Mouse (Mus musculus): Measurements from ENCODE around the gene Mctp2.
A peak's percentile ranks its signal among the peaks of the same experiment; 100 is the strongest.
"Not testable (repeated sequence)": the region's sequence is repeated elsewhere in the genome, so short reads cannot be mapped to it uniquely, and the experiment has no call there.

The Mctp2 gene

DNA sequence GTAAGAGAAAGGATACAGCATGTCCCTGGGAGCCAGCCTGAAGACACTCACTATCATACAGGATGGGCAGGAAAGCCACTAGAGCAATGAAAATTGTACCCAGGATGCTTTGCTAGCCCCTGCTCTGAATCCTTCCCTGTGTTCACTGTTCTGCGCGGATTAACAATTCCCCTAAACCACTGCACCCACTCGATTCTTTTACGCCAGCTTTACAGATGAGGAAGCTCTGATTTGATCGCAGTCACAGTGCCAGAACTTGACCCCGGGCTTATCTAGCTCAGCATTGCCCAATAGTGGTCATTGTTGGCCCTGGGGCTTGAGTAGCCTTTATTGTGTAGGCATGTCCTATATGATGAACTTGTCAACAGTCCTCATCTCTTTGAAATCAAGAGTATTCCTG, 34.9 kb downstream of the Mctp2 start:
- DNase-seq (ENCODE audit: low spot score in 2 of 2), result no peak

DNA sequence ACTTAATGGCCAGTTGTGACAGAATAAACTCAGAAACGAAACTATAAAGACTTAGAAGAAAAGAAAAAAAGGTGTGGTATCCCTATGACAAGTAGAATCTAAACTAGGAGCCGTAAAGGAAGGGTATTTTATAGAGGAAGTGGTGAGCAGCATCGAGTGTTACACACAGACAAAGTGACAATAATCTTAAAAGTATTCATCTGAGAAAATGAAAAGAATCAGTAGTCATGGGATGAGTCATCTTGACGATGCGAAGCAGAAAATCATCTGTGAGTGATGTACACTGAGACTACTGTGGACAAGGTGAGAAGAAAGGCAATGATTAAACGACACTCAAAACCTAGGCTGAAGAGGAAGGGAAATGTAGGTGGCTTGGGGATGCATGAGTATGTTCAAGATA, 36.4 kb downstream of the Mctp2 start:
- DNase-seq (ENCODE audit: low spot score in 2 of 2), result no peak

DNA sequence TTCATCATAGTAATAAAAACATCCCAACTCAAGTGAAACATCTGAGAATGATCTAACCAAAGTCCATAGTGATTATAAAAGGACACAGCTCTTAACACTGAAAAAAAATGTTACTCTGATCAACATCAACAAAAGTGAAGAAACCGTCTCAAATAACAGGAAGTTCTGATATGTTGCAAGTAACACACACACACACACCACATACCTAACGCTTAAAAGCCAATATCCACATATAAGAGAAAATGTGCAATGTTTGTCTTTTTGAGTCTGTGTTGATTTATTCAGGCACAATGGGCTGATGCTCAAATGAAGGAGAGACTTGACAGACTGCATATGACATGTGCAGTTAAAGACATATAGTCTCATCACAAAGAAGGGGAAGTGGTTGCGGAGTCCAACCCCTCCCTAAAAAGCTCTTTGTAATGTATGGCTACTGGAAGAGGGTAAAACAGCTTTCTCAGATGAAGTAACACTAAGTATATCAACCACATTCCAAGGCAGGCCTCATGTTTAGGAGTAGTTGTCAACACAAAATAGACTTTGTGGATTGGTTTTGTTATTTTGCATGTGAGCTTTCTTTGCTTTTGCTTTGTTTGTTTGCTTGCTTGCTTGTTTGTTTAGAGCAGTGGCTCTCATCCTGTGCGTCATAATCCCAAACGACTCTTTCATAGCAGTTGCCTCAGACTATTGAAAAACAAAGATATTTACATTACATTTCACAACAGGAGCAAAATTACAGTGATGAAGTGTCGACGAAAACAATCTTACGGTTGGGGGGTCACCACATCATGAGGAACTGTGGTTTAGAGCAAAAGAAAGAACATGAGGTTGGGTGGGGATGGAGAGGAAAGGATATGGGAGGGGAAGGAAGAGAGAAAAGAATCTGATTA, 45.4 kb downstream of the Mctp2 start:
- no peak for DNase-seq (ENCODE audit: low spot score in 2 of 2)

DNA sequence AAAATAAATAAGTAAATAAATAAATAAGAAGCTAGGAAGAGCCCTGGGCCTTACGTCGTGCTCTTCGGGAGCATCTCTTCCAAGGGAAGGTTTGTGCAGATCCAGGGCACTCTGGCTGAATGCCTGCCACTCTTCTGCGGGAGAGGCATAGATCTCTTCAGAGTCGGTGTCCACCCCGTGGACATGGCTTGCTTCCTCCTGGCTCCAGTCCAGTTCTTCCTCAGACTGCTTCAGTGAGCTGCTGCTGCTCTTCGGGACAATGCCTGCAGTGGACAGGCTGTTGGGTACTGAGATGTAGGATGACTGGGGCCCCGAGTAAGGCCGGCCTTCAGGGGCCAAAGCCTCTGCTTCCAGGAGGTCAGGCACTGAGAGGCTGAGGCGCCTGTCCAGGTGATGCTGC, 47.4 kb downstream of the Mctp2 start:
- no peak for DNase-seq (ENCODE audit: low spot score in 2 of 2)

DNA sequence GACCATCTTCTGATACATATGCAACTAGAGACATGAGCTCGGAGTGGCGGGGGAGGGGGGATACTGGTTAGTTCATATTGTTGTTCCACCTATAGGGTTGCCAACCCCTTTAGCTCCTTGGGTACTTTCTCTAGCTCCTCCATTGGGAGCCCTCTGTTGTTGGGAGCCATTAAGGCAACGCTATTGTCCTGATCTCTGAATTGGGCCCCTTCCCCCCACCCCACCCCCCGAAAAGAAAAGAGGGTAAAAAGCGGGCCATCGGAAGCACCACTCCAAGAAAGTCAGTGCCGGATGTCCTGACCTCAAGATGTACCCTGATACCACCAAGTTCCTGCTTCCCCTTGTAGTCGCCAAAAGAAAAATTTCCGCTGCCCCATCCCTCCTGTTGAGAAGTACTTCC, 56.1 kb downstream of the Mctp2 start:
- not testable (repeated sequence) for DNase-seq (ENCODE audit: low spot score in 2 of 2)

DNA sequence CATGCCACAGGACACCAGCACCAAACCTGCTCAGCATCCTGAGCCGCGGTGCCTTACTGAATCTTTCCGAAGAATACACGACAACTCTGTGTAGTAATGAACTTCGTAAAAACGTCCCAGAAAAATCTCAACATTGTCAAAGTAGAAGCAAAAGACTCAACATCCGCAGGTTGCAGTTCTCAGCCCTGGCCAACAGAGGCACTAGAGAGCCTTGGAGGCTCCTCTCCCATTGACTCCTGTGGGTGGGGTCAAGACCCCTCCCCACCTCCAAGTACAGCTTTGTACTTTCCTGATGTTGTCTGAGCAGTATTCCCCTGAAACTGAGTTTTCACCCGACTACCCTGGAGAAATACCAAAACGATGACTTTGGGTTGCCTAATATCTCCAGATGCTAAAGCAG, 65.1 kb downstream of the Mctp2 start:
- no peak for DNase-seq (ENCODE audit: low spot score in 2 of 2)

DNA sequence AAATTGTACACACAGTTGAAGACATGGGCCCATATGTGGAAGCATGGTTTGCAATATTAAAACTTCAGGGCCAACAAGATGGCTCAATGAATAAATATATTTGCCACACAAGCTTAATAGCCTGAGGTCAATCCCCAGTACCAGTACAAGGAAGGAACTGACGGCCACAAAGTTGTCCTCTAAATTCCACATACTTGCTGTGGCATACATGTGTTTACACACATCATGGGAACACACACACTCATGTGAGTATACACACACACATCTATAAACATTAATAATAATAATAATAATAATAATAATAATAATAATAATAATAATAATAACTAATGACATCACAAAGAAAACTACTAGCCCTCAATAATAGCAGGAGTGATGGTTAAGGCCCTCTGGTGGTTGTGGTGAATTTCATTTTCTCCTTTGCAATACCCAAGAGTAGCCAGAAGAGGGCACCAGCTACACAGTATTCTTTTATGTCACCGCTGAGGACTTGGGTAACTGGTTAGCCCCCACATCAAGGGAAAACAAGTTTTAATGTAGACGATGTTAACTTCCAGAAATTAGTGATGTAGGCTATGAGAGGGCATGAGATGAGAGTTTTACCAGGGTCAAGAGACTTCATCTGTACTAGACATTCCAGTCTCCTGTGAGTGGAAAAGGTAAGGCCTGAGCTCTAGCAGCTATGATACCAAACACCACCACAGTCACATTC, 66.5 kb downstream of the Mctp2 start:
- peak in 1 of 2 experiments; percentile 65 for DNase-seq (ENCODE audit: low spot score in 2 of 2)

DNA sequence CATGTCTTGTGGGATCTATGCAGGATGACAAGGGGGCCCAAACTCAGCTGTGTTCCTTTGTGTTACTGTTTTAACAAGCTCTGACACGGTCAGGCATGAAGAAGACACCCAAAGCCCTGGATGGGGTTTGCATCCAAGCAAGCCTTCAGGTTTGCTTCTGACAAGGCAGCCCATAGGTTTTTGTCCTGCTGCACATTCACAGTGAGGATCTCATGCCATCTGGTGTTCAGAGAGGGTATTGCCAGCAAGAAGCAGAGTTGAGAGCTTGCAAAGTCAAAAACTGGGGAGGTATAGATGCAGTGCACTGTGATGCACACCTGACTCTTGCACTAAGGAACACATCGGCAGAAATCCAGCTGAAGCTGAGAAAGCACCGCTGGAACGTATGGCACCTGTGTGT, 67.8 kb downstream of the Mctp2 start:
- DNase-seq (ENCODE audit: low spot score in 2 of 2), result peak in 1 of 2 experiments; percentile 78

DNA sequence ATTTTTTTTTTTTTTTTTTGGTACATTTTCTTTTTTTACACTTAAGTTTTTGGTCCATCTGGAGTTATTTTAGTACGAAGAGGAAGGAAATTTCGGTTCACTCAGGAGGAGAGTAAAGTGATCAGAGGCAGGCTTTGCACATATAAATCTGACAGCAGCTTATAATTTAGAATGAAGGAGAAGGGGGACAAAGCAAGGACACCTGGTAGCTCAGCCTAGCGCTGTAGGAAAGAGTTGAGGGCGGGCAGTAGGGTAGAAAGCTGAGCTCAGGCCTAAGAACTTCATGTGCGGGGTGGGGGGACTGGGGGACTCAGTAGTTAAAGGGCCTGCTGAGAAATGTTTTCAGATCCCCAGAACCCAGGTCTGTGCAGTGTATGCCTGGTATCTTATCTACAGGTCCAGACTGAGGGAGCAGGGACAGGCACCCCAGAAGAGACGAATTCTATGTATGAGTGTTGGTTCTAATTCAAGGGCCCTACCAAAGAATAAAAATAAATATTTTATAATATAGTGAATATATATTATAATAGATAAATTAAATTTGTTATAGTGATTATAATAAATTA, 71.9 kb downstream of the Mctp2 start:
- DNase-seq (ENCODE audit: low spot score in 2 of 2), result no peak

DNA sequence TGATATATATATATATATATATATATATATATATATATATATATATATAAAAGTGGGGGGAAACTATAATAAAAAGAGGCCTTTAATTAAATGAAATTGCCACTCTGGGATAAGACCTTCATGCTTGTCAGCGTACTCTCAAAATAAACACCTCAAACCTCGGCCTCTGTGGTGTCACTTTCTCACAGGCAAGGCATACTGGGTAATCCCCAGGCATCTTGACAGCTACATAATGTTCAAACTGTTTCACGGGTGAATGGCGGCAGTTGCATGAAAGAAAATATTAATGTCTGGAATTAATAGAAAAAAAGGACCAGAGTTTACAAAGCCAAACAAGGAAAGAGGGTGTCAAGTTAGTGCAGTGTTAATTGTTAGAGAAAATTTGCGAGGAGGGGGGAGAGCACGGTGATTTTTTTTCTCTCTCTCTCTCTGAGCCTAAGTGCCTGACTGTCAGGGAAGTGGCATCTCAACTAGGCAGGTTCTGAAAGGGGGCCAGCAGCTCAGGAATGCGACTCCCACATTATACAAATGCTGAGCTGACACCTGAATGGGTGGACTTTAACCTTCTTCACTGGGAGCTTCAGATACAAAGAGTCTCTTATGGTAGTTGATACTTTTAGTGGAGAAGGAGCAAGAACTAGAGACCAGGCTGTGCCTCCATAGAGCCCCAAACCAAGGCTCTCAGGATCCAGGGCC, 75.1 kb downstream of the Mctp2 start:
- no peak for DNase-seq (ENCODE audit: low spot score in 2 of 2)

DNA sequence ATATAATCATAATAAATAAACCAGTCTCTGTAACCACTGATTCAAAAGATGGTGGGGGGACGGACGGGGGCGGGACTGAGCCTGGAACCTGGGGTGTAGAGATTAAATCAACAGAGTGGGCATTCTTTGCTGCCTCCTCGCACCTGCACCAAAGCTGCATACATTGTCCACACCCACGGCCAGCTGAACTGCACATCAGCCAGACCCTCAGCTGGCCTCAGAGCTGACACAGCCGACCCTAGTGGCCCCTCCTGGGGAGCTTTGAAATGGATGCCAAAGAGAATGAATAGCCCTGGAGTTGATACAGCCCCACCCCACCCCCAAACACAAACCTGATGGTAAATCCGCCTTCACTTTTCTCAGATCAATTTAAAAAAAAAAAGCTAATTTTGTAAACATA, 76.5 kb downstream of the Mctp2 start:
- no peak for DNase-seq (ENCODE audit: low spot score in 2 of 2)

DNA sequence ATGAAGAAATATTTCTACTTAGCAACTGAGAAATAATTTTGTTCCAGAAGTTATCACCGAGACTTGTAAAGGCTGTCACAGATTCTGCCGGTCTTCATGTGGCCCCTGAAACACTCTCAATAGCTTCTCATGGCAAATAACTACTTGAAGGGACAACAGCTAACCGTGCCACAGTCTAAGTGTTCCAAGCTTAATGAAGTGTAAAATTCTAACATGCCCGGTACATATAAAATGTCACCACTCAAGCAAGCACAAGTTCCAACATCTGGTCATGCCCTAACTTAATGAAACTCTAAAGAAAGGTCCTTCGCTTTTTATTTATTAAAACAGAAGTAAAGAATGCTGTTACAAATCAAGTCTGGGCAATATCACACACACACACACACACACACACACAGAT, 82.8 kb downstream of the Mctp2 start:
- no peak for DNase-seq (ENCODE audit: low spot score in 2 of 2)

DNA sequence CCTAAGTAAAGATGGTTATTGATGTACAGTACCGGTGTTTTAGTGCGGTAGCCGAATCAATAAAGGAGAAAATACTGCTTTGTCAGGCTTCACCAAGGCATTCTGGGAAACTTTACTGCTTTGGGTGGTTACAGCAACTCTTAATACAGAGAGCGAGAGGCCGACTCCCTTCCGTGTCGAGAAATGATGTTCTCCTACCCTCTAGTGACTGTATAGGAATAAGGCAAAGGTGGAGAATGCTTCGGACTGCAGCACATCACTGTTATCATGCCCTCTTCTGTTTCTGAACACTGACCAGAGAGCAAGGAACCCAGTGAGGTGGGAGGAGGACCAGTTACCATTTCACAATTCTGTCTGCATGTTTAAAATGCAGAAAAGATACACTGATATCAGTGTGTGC, 83.9 kb downstream of the Mctp2 start:
- DNase-seq (ENCODE audit: low spot score in 2 of 2), result no peak

DNA sequence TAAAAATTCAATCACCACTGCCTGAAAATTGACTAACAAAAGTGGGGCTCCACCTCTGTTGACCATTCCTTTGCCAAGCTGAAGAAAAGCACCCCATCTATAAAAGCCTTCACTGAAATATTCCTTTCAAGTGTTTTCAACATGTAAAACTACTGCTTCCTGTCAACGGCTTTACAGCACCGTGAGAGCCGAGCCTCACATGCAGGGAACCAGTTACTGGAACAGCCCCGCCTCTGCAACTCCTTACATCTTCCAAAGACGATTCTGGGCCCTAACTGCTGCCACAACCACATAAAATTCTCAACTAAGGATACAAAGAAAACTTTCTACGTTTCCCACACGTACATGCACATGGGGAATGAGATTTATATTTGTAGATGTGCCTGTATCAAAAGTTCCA, 88.4 kb downstream of the Mctp2 start:
- no peak for DNase-seq (ENCODE audit: low spot score in 2 of 2)

DNA sequence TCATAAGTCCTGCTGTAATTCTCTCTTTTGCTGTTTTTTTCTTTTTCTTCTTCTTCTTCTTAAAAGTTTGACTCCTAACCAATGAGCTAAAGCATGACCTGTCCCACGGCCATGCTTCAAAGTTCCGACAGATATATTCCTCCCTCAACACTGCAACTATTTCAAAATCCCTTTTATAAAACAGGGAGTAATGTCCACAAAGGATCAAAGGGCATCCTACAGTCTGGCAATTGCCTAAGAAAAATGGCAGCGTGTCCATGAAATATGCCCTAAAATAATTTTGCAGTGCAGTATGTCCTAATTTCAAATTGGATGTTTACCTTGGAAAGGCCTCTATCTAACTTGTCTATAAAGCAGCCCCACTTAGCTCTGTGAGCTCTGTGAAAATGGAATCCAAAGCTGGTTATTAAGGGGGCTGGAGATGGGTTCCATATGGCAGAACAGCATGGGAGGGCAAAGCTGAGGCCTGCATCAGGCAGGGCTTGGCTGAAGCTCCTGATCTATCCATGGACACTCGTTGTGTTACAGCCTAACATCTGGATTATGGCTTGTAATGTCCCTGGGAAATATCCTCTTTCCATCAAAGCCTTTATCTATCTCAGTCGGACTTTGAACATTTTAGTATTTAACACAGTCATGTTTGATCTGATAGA, 90.7 kb downstream of the Mctp2 start:
- DNase-seq (ENCODE audit: low spot score in 2 of 2), result no peak

DNA sequence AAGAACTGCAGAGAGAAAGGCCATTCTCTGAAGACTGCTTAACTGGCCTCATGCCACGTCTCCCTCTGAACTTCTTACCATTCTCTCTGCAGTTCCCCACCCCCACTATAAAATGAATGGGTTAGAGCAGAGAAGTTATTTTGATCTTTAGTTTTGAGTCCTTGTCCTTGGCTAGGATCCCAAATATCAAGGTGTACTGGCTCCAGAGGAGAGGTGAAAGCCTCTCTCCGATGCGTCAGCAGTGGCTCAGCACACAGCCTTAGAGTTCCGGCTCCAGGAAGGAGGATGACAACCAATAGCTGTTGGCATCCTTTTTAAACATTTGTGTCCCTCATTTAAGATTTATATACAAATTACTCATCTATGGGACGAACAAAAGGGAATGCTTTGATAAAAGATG, 96.2 kb downstream of the Mctp2 start:
- no peak for DNase-seq (ENCODE audit: low spot score in 2 of 2)

DNA sequence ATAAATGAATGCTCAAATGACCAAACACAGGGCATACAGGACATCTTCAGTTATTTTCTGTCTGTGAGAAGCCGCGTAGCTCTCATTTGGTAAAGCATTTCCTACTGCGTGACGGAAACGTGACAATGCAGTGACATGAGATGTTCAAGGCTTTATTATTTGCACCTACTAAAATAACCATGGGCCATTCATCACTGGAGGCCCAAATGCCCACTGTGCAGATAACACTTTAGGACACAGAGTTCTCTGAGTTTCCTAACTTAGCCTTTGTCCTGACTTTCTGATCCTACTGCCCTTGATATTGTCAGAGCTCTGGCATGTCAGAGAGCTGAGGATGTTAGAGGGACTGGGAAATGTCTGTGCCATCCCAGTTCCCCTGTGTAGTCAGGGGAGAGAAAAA, 97.1 kb downstream of the Mctp2 start:
- DNase-seq (ENCODE audit: low spot score in 2 of 2), result no peak

DNA sequence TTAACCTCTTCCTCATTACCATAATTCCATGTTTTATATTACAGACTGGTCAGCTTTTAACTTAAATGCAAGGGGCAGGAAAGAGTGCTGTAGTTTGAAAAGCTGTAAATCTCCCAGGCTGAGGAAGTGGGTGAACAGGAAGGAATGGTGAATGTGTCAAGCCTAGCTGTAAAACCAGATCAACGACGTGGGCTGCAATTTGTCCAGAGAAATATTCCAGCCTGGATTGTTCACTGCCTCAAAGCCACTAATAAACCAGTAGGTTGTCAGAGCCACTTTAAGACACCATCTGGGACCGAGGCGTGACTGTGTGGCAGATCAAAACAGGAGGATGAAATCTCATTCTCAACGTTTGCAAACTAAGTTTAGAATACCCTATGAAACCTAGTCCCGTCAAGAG, 99.6 kb downstream of the Mctp2 start:
- DNase-seq (ENCODE audit: low spot score in 2 of 2), result peak in 1 of 2 experiments; percentile 21

DNA sequence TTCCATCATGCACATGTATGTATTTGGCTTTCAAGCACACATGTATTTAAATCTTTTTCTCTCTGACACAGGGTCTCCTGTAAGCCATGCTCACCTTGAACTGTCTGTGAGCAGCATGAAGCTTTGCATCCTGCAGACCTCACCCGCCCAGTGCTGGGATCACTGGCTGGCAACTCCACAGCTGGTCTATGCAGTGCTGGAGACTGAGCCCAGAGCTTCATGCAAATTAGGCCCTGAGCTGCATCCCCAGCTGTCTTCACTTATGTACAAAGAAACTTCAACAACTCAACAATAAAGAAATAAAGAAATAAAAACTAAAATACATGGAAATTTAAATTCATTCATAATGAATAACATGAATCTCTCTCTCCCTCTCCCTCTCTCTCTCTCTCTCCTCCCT, 110.7 kb downstream of the Mctp2 start:
- DNase-seq (ENCODE audit: low spot score in 2 of 2), result no peak

DNA sequence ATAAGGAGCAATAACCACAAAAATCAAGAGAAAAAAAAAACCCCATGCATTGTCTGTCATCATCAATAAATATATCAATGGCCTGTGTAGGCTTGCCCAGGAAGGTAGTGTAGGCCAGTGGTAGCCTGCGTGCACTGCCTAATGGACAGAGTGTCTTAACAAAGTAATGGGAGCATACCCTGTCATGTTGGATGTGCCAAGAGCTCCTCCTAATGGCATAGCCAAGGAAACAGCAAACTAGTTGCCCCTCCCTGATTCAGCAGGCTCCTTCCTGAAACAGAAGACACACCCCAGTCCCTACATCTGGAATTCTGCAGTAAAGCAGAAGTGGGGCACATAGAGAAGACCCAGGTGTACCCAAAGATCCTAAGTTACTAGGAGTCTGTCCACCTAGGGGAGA, 113.1 kb downstream of the Mctp2 start:
- no peak for DNase-seq (ENCODE audit: low spot score in 2 of 2)

DNA sequence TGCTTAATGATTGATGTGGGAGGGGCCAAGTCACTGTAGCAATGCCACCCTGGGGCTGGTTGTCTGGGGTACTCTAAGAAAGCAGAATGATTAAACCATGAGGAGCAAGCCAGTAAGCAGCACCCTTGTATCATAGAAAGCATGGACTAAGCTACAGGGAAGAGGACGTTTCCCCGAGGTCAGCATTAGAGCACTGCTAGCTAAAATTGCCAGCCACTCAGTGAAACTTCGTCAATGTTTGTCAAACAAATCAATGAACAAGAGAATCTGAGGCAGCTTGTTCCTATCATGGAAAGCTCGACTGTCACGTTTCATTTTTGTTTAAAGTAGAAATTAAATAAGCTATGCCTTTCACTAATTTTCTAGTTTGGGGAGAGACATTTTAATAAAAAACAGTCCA, 124.8 kb downstream of the Mctp2 start:
- DNase-seq (ENCODE audit: low spot score in 2 of 2), result no peak

DNA sequence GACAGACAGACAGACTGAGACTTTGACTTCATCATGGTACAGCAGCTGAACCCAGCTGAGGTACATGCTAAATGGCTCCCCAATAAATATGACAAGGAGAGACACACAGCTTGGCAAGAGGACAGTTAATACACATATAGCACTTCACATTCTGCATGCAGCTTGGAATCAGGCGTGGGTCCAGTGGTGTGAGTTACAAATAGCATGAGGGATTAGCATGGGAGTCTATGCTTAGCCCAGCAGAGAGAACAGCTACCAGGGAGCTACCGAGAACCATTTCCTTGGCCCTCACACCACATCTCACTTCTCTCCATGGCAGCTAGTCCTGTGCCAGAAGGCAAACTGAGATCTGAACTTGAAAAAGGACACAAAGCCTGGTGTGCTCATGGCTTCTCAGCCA, 137.1 kb downstream of the Mctp2 start:
- DNase-seq (ENCODE audit: low spot score in 2 of 2), result no peak
